Mouse (Mus musculus) adrenal gland, postnatal 4 days (tissue): ENCODE results near the gene Hspb1. TPM values are rescaled to one million over a fixed set of nuclear protein-coding genes. Genes with fewer than 3 reads are reported as not detected.

ENCODE experiments used
- DNase-seq, 2 experiments: peaks; one replicate each; pipeline ENCODE4 v3.0.0; 2021 to 2022; ENCODE audit warnings: low spot score in 2 of 2, mixed read lengths in 2 of 2
- total RNA-seq, 2 experiments: library from RNA; stranded (reverse); gene quantifications; 2 replicates each; pipeline ENCODE4 v1.2.3; 2021

Gene Hspb1
- total RNA-seq, 2 experiments from 2014 or later: 49.4 to 56.5 TPM

- no peak for DNase-seq
These were observed 21.9 kb downstream of the Hspb1 start for GRCm38 (mm10) chr5:135909646-135910045.

GRCm38 (mm10) chr5:135910813-135911212 lies 23.1 kb downstream of the Hspb1 start:
- DNase-seq: no peak

GRCm38 (mm10) chr5:135911633-135912220 lies 24.0 kb downstream of the Hspb1 start:
- DNase-seq: no peak

GRCm38 (mm10) chr5:135913201-135913600 lies 25.5 kb downstream of the Hspb1 start:
- DNase-seq: no peak

GRCm38 (mm10) chr5:135914156-135914555 lies 26.4 kb downstream of the Hspb1 start:
- DNase-seq: no peak

GRCm38 (mm10) chr5:135916051-135916565 lies 28.4 kb downstream of the Hspb1 start:
- no peak for DNase-seq

- no peak for DNase-seq
These were observed 28.9 kb downstream of the Hspb1 start for GRCm38 (mm10) chr5:135916601-135917000.

GRCm38 (mm10) chr5:135917327-135918058 lies 29.8 kb downstream of the Hspb1 start:
- DNase-seq: no peak

GRCm38 (mm10) chr5:135918059-135918437 lies 30.3 kb downstream of the Hspb1 start:
- DNase-seq: no peak

GRCm38 (mm10) chr5:135918593-135918992 lies 30.9 kb downstream of the Hspb1 start:
- DNase-seq: no peak

GRCm38 (mm10) chr5:135919902-135920301 lies 32.2 kb downstream of the Hspb1 start:
- no peak for DNase-seq

GRCm38 (mm10) chr5:135923901-135924300 lies 36.2 kb downstream of the Hspb1 start:
- no peak for DNase-seq

GRCm38 (mm10) chr5:135929685-135930424 lies 42.1 kb downstream of the Hspb1 start:
- no peak for DNase-seq

- DNase-seq: no peak
These were observed 43.8 kb downstream of the Hspb1 start for GRCm38 (mm10) chr5:135931526-135931925.

- no peak for DNase-seq
These were observed 44.6 kb downstream of the Hspb1 start for GRCm38 (mm10) chr5:135932359-135932758.

GRCm38 (mm10) chr5:135933222-135933899 lies 45.6 kb downstream of the Hspb1 start:
- no peak for DNase-seq

GRCm38 (mm10) chr5:135933900-135934441 lies 46.3 kb downstream of the Hspb1 start:
- peak in 1 of 2 experiments; percentile 30 for DNase-seq

GRCm38 (mm10) chr5:135934481-135935175 lies 46.9 kb downstream of the Hspb1 start, which contains the start of gene Ywhag:
Ywhag (minus strand) TSS chr5:135934616.
- DNase-seq: peak; percentile 94 to 98

- no peak for DNase-seq
These were observed 47.4 kb downstream of the Hspb1 start for GRCm38 (mm10) chr5:135935176-135935523.

- no peak for DNase-seq
These were observed 48.0 kb downstream of the Hspb1 start for GRCm38 (mm10) chr5:135935641-135936190.
